Comparison of ENCODE assay signal across 28 mouse cellular contexts in the genomic region with DNA sequence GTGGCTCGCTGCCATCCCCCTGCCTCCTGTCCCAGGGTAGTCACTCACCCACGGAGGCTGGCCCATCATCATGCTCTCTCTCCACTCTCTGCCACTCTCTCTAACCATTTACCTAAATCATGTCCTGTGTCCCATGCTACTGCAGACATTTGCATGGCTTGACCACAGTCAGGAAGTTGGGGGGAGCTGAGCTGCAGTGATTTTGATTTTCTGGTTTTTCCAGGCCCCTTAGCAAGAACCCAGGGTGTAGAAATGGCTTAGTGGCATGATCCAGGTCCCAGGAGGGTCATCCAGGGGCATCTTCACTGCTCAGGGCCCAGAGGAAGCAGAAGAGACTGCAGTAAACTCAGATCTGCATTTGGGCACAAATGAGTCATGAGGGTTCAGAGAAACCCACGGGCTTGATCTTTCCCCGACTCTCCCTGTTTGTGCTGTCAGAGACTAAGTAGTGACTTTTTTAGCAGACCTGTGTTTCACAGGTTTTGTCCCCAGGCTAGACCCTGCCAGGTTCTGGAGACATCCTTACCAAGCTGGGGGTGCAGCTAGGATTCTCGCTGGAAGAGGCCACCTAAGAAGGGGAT. TPM values are rescaled to one million over a fixed set of nuclear protein-coding genes. Genes with fewer than 3 reads are reported as not detected.
"Had no signal": no experiment of that assay in that cellular context is flagged by ENCODE, and none has a peak within 500 bp of the region (broad histone marks: within the 10 kb centered on the region; RNA-seq: fewer than 3 reads in every experiment).

No protein-coding gene starts in this region.

- H3K9ac ChIP-seq: liver, embryonic 13.5 days; neural tube, embryonic 12.5 days; neural tube, embryonic 15.5 days; stomach, embryonic 15.5 days had no signal

- H3K4me2 ChIP-seq: liver, embryonic 13.5 days; midbrain, embryonic 11.5 days; neural tube, embryonic 12.5 days; neural tube, embryonic 15.5 days; stomach, embryonic 15.5 days had no signal

- H3K4me3 ChIP-seq: liver, embryonic 13.5 days; neural tube, embryonic 12.5 days; neural tube, embryonic 15.5 days; stomach, embryonic 15.5 days had no signal

- H3K36me3 ChIP-seq: liver, embryonic 13.5 days; neural tube, embryonic 12.5 days; neural tube, embryonic 15.5 days; stomach, embryonic 15.5 days had no signal

- H3K27me3 ChIP-seq: neural tube, embryonic 15.5 days; stomach, embryonic 15.5 days had no signal

- H3K9me3 ChIP-seq: liver, embryonic 13.5 days; neural tube, embryonic 12.5 days; neural tube, embryonic 15.5 days; stomach, embryonic 15.5 days had no signal

- H3K27ac ChIP-seq: kidney, postnatal 0 days; liver, embryonic 13.5 days; neural tube, embryonic 12.5 days; neural tube, embryonic 15.5 days; stomach, embryonic 15.5 days had no signal

- H3K4me1 ChIP-seq: liver, embryonic 13.5 days; neural tube, embryonic 12.5 days; stomach, embryonic 15.5 days had no signal

- DNase-seq: kidney, adult 2 months; kidney, postnatal 25 days; liver, embryonic 13.5 days; lung, adult 2 months; lung, postnatal 14 days; lung, postnatal 4 days; midbrain, embryonic 14.5 days; retina, postnatal 1 day; right cerebral cortex, postnatal 25 days; thymus, postnatal 25 days had no signal

RNA-seq across cellular contexts. Expression of gene Calhm1, which starts 4.3 kb away (rescaled TPM):
- total RNA-seq: layer of hippocampus, adult 8-10 months; layer of hippocampus, postnatal 10 days; left cerebral cortex, postnatal 25 days; liver, adult 2 months; megakaryocyte progenitor cell, adult 5-6 weeks; megakaryocyte-erythroid progenitor cell, adult 5-6 weeks; midbrain, postnatal 0 days had no signal
- polyA plus RNA-seq: kidney, adult 2 months; kidney, embryonic 14.5 days; kidney, postnatal 0 days; limb, embryonic 11.5 days; limb, embryonic 14.5 days; liver, adult 2 months; liver, embryonic 13.5 days; liver, embryonic 16.5 days; lung, adult 2 months; lung, embryonic 16.5 days; midbrain, embryonic 11.5 days; midbrain, embryonic 14.5 days; midbrain, postnatal 0 days; neural tube, embryonic 12.5 days; neural tube, embryonic 15.5 days; stomach, embryonic 15.5 days; thymus, postnatal 0 days had no signal

RNA-seq across cellular contexts. Expression of gene Calhm3, which starts 9.2 kb away (rescaled TPM):
- total RNA-seq: layer of hippocampus, adult 8-10 months; layer of hippocampus, postnatal 10 days; left cerebral cortex, postnatal 25 days; liver, adult 2 months; megakaryocyte progenitor cell, adult 5-6 weeks; megakaryocyte-erythroid progenitor cell, adult 5-6 weeks had no signal
- polyA plus RNA-seq: kidney, adult 2 months; kidney, embryonic 14.5 days; kidney, postnatal 0 days; limb, embryonic 11.5 days; limb, embryonic 14.5 days; liver, adult 2 months; liver, embryonic 13.5 days; liver, embryonic 16.5 days; lung, adult 2 months; lung, embryonic 16.5 days; midbrain, embryonic 11.5 days; midbrain, embryonic 14.5 days; midbrain, postnatal 0 days; neural tube, embryonic 12.5 days; neural tube, embryonic 15.5 days; stomach, embryonic 15.5 days had no signal
